Mouse (Mus musculus): ENCODE measurements at regions not wholly inside any gene's neighbourhood (a gene's known extent, or its start where the extent isn't known, plus 50 kb on each side); places are given as distances from the start of the nearest gene placed in this dataset.

DNA sequence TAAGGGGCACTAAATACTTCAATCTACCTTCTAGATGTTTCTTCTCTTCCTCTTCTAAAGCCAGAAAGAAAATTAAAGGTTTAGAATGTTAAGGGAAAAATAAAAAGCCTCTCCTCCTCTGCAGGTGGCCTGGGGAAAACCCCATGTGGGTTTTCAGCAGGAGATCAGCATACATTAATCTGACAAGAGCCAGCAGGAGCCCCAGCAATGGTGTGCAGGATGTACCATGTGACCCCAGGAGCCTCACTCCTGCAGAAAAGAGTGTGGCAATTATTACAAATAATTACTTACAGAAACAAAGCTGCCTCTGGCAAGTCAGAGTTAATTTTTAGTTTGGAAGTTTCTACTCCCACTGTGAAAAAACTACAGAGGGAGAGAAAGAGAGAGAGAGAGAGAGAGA, 440.4 kb downstream of the Zpld1 start:
- TF ChIP-seq CTCF (IDR thresholded peaks at IDR 0.05; ENCODE audit: low read depth): no peak
- no peak for TF ChIP-seq EP300 (IDR thresholded peaks at IDR 0.05; ENCODE audit: low read depth)
